Mouse (Mus musculus): Measurements from ENCODE around the gene Ring1. TPM values are rescaled to one million over a fixed set of nuclear protein-coding genes. Genes with fewer than 3 reads are reported as not detected.

Gene Ring1
- 22.1 and 24.9 TPM in 2 replicates for polyA plus RNA-seq (2015; fragmentation: Nextera tagmentation; extraction: Ambion mirVana)

- Histone ChIP-seq H3K27ac (replicated peaks) (peak within 1 kb of the TSS; percentile 98), H3K9ac (peak within 1 kb of the TSS; percentile 91), H3K4me2 (peak within 1 kb of the TSS; percentile 92), H3K4me1 (replicated peaks) (peaks cover 61% of the 10 kb centered on the region), H3K4me3 (peak within 1 kb of the TSS; percentile 70), H3K9me3 (no peaks in the 10 kb centered on the region), H3K36me3 (peaks cover 23% of the 10 kb centered on the region), H3K27me3 (no peaks in the 10 kb centered on the region)
- under 1% methylated on average over 50 of the region's 58 CpGs for WGBS
- ATAC-seq (ENCODE audit: low FRiP score, low read depth): peak; percentile 83
Observed at GRCm38 (mm10) chr17:34024317-34024821, at the start of gene Ring1. Gene Ring1 (minus strand): TSS chr17:34024680.

GRCm38 (mm10) chr17:34072091-34072490 is 47.6 kb upstream of the Ring1 start:
- 73% methylated on average over 5 of the region's 5 CpGs for WGBS
- Histone ChIP-seq H3K36me3 (no peaks in the 10 kb centered on the region), H3K9me3 (no peaks in the 10 kb centered on the region), H3K4me2 (no peak overlapping the region), H3K27me3 (peaks cover 10% of the 10 kb centered on the region), H3K9ac (no peak overlapping the region), H3K4me1 (replicated peaks) (peaks cover 3% of the 10 kb centered on the region; the same call in 1 of the 2 replicates), H3K4me3 (no peak overlapping the region), H3K27ac (replicated peaks) (no peak overlapping the region)
- no peak for ATAC-seq (ENCODE audit: low FRiP score, low read depth)

DNA sequence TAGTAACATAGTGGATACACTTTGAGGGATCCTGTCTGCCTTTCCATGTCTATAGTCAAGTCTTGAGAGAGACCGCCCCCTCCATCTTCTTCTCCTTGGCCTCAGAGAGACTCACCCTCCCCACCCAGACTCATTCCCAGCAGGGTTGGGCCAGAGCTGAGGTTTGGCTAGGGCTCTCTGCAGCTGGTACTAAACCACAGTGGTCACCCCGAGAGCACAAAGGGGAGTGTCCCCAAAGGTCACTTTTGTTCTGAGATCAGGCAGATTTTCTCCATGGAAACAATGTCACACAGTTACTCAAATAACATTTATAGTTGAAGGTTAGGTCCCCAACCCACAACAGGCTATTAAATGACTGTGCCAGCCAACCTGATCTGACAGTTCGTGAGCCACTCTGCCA is 44.4 kb upstream of the Ring1 start:
- no peak for ATAC-seq (ENCODE audit: low FRiP score, low read depth)
- H3K36me3 ChIP-seq: no peaks in the 10 kb centered on the region
- H3K9me3 ChIP-seq: no peaks in the 10 kb centered on the region
- no peaks in the 10 kb centered on the region for H3K4me1 ChIP-seq (replicated peaks)
- H3K27me3 ChIP-seq: peaks cover 2% of the 10 kb centered on the region; the same call in 1 of the 2 replicates
- no peak overlapping the region for H3K4me3 ChIP-seq
- H3K9ac ChIP-seq: no peak overlapping the region
- 53% methylated on average over 3 of the region's 3 CpGs for WGBS
- no peak overlapping the region for H3K27ac ChIP-seq (replicated peaks)
- H3K4me2 ChIP-seq: no peak overlapping the region

GRCm38 (mm10) chr17:34057224-34057623 is 32.7 kb upstream of the Ring1 start:
- H3K9ac ChIP-seq: no peak overlapping the region
- no peak overlapping the region for H3K27ac ChIP-seq (replicated peaks)
- no peak overlapping the region for H3K4me2 ChIP-seq
- ATAC-seq (ENCODE audit: low FRiP score, low read depth): no peak
- H3K36me3 ChIP-seq: no peaks in the 10 kb centered on the region
- H3K27me3 ChIP-seq: no peaks in the 10 kb centered on the region
- H3K9me3 ChIP-seq: no peaks in the 10 kb centered on the region
- 83% methylated on average over 7 of the region's 7 CpGs for WGBS
- no peak overlapping the region for H3K4me3 ChIP-seq
- H3K4me1 ChIP-seq (replicated peaks): no peaks in the 10 kb centered on the region

DNA sequence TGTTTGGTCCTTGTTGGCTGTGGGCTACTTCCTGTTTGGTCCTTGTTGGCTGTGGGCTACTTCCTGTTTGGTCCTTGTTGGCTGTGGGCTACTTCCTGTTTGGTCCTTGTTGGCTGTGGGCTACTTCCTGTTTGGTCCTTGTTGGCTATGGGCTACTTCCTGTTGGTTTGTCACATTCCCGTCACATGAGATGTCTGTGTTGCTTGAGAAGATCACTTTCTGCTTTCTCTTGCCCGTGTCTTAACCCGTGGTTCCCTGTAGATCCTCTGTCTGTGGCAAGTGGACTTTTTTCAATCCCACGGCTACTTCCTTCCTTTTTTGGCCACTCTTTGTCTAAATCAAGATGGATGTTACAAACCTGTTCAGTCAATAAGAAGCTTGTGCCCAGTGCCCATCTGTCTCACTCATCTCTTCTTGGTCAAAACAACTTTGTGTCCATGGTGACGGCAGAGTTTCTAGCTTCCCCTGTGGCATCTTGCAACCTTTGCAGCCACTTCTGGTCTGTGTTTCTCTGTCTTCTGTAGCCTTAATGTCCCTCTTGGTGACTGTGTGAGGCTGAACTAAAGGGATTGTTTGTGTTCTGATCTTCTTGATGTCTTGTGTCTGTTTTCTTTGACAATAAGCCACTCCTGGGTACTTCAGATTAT is 23.0 kb upstream of the Ring1 start:
- no peak overlapping the region for H3K27ac ChIP-seq (replicated peaks)
- H3K9ac ChIP-seq: no peak overlapping the region
- no peaks in the 10 kb centered on the region for H3K9me3 ChIP-seq
- H3K4me1 ChIP-seq (replicated peaks): no peaks in the 10 kb centered on the region
- H3K27me3 ChIP-seq: no peaks in the 10 kb centered on the region
- WGBS: 98% methylated on average over 5 of the region's 5 CpGs
- ATAC-seq (ENCODE audit: low FRiP score, low read depth): no peak
- H3K4me2 ChIP-seq: no peak overlapping the region
- no peak overlapping the region for H3K4me3 ChIP-seq
- H3K36me3 ChIP-seq: 0 out of 2 replicates have a peak, but pooled peaks cover 5% of the 10 kb centered on the region

GRCm38 (mm10) chr17:34045941-34046340 is 21.5 kb upstream of the Ring1 start:
- Histone ChIP-seq H3K9ac (no peak overlapping the region), H3K27me3 (no peaks in the 10 kb centered on the region), H3K9me3 (no peaks in the 10 kb centered on the region), H3K4me2 (no peak overlapping the region), H3K27ac (replicated peaks) (no peak overlapping the region), H3K36me3 (0 out of 2 replicates have a peak, but pooled peaks cover 5% of the 10 kb centered on the region), H3K4me3 (no peak overlapping the region), H3K4me1 (replicated peaks) (0 out of 2 replicates have a peak, but pooled peaks cover 8% of the 10 kb centered on the region)
- no peak for ATAC-seq (ENCODE audit: low FRiP score, low read depth)
- 81% methylated on average over 14 of the region's 14 CpGs for WGBS

- H3K4me1 ChIP-seq (replicated peaks): peaks cover 33% of the 10 kb centered on the region
- peak overlapping the region; percentile 55 for H3K4me2 ChIP-seq
- 25% methylated on average over 17 of the region's 17 CpGs for WGBS
- H3K27ac ChIP-seq (replicated peaks): no peak overlapping the region
- H3K4me3 ChIP-seq: peak overlapping the region; percentile 21
- ATAC-seq (ENCODE audit: low FRiP score, low read depth): peak; percentile 13; the same call in 1 of the 2 replicates
- 0 out of 2 replicates have a peak, but pooled peaks cover 6% of the 10 kb centered on the region for H3K27me3 ChIP-seq
- peaks cover 23% of the 10 kb centered on the region for H3K36me3 ChIP-seq
- H3K9ac ChIP-seq: peak overlapping the region; percentile 41
- no peaks in the 10 kb centered on the region for H3K9me3 ChIP-seq
Observed at GRCm38 (mm10) chr17:34039562-34040450, 15.3 kb upstream of the Ring1 start.

DNA sequence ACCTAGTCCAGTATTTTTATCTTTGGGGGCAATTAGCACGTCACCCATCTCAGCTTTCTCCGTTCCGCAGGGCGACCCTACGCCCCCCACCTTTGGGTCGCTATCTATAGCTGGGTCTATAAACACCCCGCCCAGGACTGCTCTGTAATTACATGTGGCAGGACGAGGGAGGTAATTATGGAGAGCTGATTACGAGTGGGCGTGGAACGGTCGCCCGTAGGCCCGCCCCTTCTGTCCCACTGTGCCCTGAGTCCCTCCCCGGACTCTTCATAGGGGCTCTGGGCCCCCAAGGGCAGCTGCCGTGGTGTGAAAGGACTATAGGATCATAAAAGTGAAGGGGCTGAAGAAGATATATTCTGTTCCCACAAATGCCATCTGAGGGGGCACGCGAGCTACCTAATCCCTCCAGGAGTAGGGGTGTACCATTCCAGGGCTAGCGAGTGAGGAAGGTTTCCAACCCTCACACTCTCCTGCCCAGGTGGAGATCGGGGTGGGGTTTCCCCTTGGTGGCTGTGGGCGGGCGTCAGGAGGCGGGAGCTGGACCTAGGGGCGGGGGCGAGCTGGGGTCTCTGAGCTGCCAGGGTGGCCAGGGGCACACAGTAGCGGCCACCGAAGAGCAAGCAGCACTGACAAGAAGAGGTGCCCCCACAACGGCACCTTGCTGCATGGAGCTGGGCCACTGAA is 14.5 kb upstream of the Ring1 start, which contains the start of gene Col11a2:
Gene Col11a2, plus strand, starts transcription at position 560 of the 684 bp plus-strand sequence.
- Histone ChIP-seq H3K4me3 (peak within 1 kb of the TSS; percentile 21), H3K9me3 (no peaks in the 10 kb centered on the region), H3K27ac (replicated peaks) (no peak within 1 kb of the TSS), H3K4me1 (replicated peaks) (peaks cover 36% of the 10 kb centered on the region), H3K9ac (peak within 1 kb of the TSS; percentile 41), H3K4me2 (peak within 1 kb of the TSS; percentile 55), H3K27me3 (0 out of 2 replicates have a peak, but pooled peaks cover 6% of the 10 kb centered on the region), H3K36me3 (peaks cover 30% of the 10 kb centered on the region)
- ATAC-seq (ENCODE audit: low FRiP score, low read depth): peak; percentile 60; the same call in 1 of the 2 replicates
- WGBS: 11% methylated on average over 28 of the region's 28 CpGs

- Histone ChIP-seq H3K4me1 (replicated peaks) (peaks cover 42% of the 10 kb centered on the region), H3K4me2 (peak overlapping the region; percentile 55), H3K4me3 (peak overlapping the region; percentile 21), H3K9me3 (no peaks in the 10 kb centered on the region), H3K9ac (0 out of 2 replicates have a peak overlapping the region, but pooled peaks have one; percentile 41), H3K27me3 (0 out of 2 replicates have a peak, but pooled peaks cover 6% of the 10 kb centered on the region), H3K36me3 (peaks cover 30% of the 10 kb centered on the region), H3K27ac (replicated peaks) (no peak overlapping the region)
- ATAC-seq (ENCODE audit: low FRiP score, low read depth): no peak
- 20% methylated on average over 14 of the region's 21 CpGs for whole genome bisulfite sequencing
Observed at GRCm38 (mm10) chr17:34038440-34038839, 14.0 kb upstream of the Ring1 start.

- Histone ChIP-seq H3K4me1 (replicated peaks) (peaks cover 54% of the 10 kb centered on the region), H3K9ac (no peak overlapping the region), H3K36me3 (peaks cover 30% of the 10 kb centered on the region), H3K4me2 (no peak overlapping the region), H3K27ac (replicated peaks) (no peak overlapping the region), H3K9me3 (no peaks in the 10 kb centered on the region), H3K27me3 (0 out of 2 replicates have a peak, but pooled peaks cover 6% of the 10 kb centered on the region), H3K4me3 (no peak overlapping the region)
- ATAC-seq (ENCODE audit: low FRiP score, low read depth): no peak
- 95% methylated on average over 7 of the region's 7 CpGs for WGBS
Observed at GRCm38 (mm10) chr17:34037241-34037640, 12.8 kb upstream of the Ring1 start.

DNA sequence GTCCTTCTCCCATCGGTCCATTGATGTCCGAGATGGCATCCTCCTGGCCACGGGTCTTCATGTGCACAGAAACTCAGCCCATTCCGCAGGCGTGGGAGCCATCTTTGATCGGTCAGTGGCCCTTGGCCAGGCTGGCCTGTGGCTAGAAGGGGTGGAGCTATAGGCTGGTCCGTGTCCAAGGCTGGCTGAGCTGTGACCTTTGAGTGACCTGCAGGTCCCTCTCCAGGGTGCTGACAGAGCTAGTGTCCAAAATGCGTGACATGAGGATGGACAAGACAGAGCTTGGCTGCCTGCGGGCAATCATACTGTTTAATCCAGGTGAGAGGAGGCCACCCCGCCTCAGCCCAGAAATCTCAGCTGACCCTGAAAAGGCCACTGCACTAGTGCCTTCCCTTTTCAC is 12.2 kb upstream of the Ring1 start:
- 79% methylated on average over 10 of the region's 10 CpGs for WGBS
- H3K9ac ChIP-seq: no peak overlapping the region
- 0 out of 2 replicates have a peak, but pooled peaks cover 6% of the 10 kb centered on the region for H3K27me3 ChIP-seq
- no peaks in the 10 kb centered on the region for H3K9me3 ChIP-seq
- H3K4me2 ChIP-seq: no peak overlapping the region
- H3K4me1 ChIP-seq (replicated peaks): peaks cover 54% of the 10 kb centered on the region
- H3K27ac ChIP-seq (replicated peaks): no peak overlapping the region
- H3K36me3 ChIP-seq: peaks cover 30% of the 10 kb centered on the region
- no peak for ATAC-seq (ENCODE audit: low FRiP score, low read depth)
- H3K4me3 ChIP-seq: no peak overlapping the region
